Mouse (Mus musculus): ENCODE measurements around the gene Thra. TPM values are rescaled to one million over a fixed set of nuclear protein-coding genes. Genes with fewer than 3 reads are reported as not detected.
A peak's percentile ranks its signal among the peaks of the same experiment; 100 is the strongest.

The Thra gene
- polyA plus RNA-seq, 1 experiment: 128 TPM

GRCm38 (mm10) chr11:98741051-98741620, 698 bp downstream of the Thra start:
- TF ChIP-seq CTCF (IDR thresholded peaks at IDR 0.05; ENCODE audit: extremely low read depth, insufficient read length, insufficient replicate concordance, low read depth, low read length) (no peak), POLR2A (IDR thresholded peaks at IDR 0.05; ENCODE audit: low read depth, low read length) (no peak)
- Histone ChIP-seq H3K4me1 (ENCODE audit: control insufficient read depth, insufficient read depth, insufficient read length, low read length) (peaks cover 27% of the 10 kb centered on the region; the same call in 1 of the 2 replicates), H3K27ac (ENCODE audit: insufficient read depth, low read depth, low read length) (peak overlapping the region; percentile 64), H3K4me3 (ENCODE audit: low read depth, low read length) (peak overlapping the region; percentile 64), H3K36me3 (ENCODE audit: control insufficient read depth, insufficient read depth, low read length) (no peaks in the 10 kb centered on the region), H3K27me3 (ENCODE audit: control insufficient read depth, insufficient read depth, low read length) (no peaks in the 10 kb centered on the region)
- WGBS: under 1% methylated on average over 17 of the region's 17 CpGs

GRCm38 (mm10) chr11:98741622-98742396, 1.4 kb downstream of the Thra start:
- Histone ChIP-seq H3K27me3 (ENCODE audit: control insufficient read depth, insufficient read depth, low read length) (no peaks in the 10 kb centered on the region), H3K36me3 (ENCODE audit: control insufficient read depth, insufficient read depth, low read length) (no peaks in the 10 kb centered on the region), H3K4me1 (ENCODE audit: control insufficient read depth, insufficient read depth, insufficient read length, low read length) (peaks cover 32% of the 10 kb centered on the region; the same call in 1 of the 2 replicates), H3K4me3 (ENCODE audit: low read depth, low read length) (peak overlapping the region; percentile 77), H3K27ac (ENCODE audit: insufficient read depth, low read depth, low read length) (peak overlapping the region; percentile 92)
- WGBS: 1% methylated on average over 86 of the region's 86 CpGs
- TF ChIP-seq POLR2A (IDR thresholded peaks at IDR 0.05; ENCODE audit: low read depth, low read length): no peak
- peak; percentile 41; the same call in 1 of the 2 replicates for TF ChIP-seq CTCF (IDR thresholded peaks at IDR 0.05; ENCODE audit: extremely low read depth, insufficient read length, insufficient replicate concordance, low read depth, low read length)

- H3K4me1 ChIP-seq (ENCODE audit: control insufficient read depth, insufficient read depth, insufficient read length, low read length): peaks cover 38% of the 10 kb centered on the region; the same call in 1 of the 2 replicates
- 3% methylated on average over 21 of the region's 21 CpGs for WGBS
- TF ChIP-seq CTCF (IDR thresholded peaks at IDR 0.05; ENCODE audit: extremely low read depth, insufficient read length, insufficient replicate concordance, low read depth, low read length) (no peak), POLR2A (IDR thresholded peaks at IDR 0.05; ENCODE audit: low read depth, low read length) (peak; percentile 38; the same call in 1 of the 2 replicates)
- peak overlapping the region; percentile 77 for H3K4me3 ChIP-seq (ENCODE audit: low read depth, low read length)
- no peaks in the 10 kb centered on the region for H3K36me3 ChIP-seq (ENCODE audit: control insufficient read depth, insufficient read depth, low read length)
- peak overlapping the region; percentile 92 for H3K27ac ChIP-seq (ENCODE audit: insufficient read depth, low read depth, low read length)
- no peaks in the 10 kb centered on the region for H3K27me3 ChIP-seq (ENCODE audit: control insufficient read depth, insufficient read depth, low read length)
Observed at GRCm38 (mm10) chr11:98742397-98743291, 2.2 kb downstream of the Thra start.

- Histone ChIP-seq H3K4me3 (ENCODE audit: low read depth, low read length) (peak overlapping the region; percentile 46), H3K27me3 (ENCODE audit: control insufficient read depth, insufficient read depth, low read length) (no peaks in the 10 kb centered on the region), H3K36me3 (ENCODE audit: control insufficient read depth, insufficient read depth, low read length) (no peaks in the 10 kb centered on the region), H3K27ac (ENCODE audit: insufficient read depth, low read depth, low read length) (peak overlapping the region; percentile 62), H3K4me1 (ENCODE audit: control insufficient read depth, insufficient read depth, insufficient read length, low read length) (peaks cover 43% of the 10 kb centered on the region; the same call in 1 of the 2 replicates)
- WGBS: 11% methylated on average over 9 of the region's 9 CpGs
- no peak for TF ChIP-seq POLR2A (IDR thresholded peaks at IDR 0.05; ENCODE audit: low read depth, low read length)
- no peak for TF ChIP-seq CTCF (IDR thresholded peaks at IDR 0.05; ENCODE audit: extremely low read depth, insufficient read length, insufficient replicate concordance, low read depth, low read length)
Observed at GRCm38 (mm10) chr11:98743655-98744345, 3.4 kb downstream of the Thra start.

GRCm38 (mm10) chr11:98744456-98745019, 4.1 kb downstream of the Thra start:
- TF ChIP-seq POLR2A (IDR thresholded peaks at IDR 0.05; ENCODE audit: low read depth, low read length): no peak
- TF ChIP-seq CTCF (IDR thresholded peaks at IDR 0.05; ENCODE audit: extremely low read depth, insufficient read length, insufficient replicate concordance, low read depth, low read length): no peak
- 31% methylated on average over 7 of the region's 7 CpGs for WGBS
- Histone ChIP-seq H3K4me1 (ENCODE audit: control insufficient read depth, insufficient read depth, insufficient read length, low read length) (peaks cover 47% of the 10 kb centered on the region; the same call in 1 of the 2 replicates), H3K4me3 (ENCODE audit: low read depth, low read length) (peak overlapping the region; percentile 46; the same call in 1 of the 2 replicates), H3K36me3 (ENCODE audit: control insufficient read depth, insufficient read depth, low read length) (no peaks in the 10 kb centered on the region), H3K27me3 (ENCODE audit: control insufficient read depth, insufficient read depth, low read length) (no peaks in the 10 kb centered on the region), H3K27ac (ENCODE audit: insufficient read depth, low read depth, low read length) (peak overlapping the region; percentile 18)

All from small intestine, adult 2 months (tissue).